Mouse (Mus musculus) liver, embryonic 13.5 days (tissue): ENCODE measurements at regions not wholly inside any gene's neighbourhood (a gene's known extent, or its start where the extent isn't known, plus 50 kb on each side); places are given as distances from the start of the nearest gene placed in this dataset.

ENCODE experiments used
- ATAC-seq: fragments of 200-750 bp; cut with Nextera tagmentation; 2 replicates; pipeline ENCODE4 v1.8.0; 2017; ENCODE audit warnings: low read depth, mild to moderate bottlenecking, moderate number of reproducible peaks, moderate library complexity
- DNase-seq: peaks from one replicate; pipeline ENCODE4 v3.0.0; 2022
- H3K27ac ChIP-seq: fragments of 300-500 bp; sonication (generic); 2 replicates; pipeline ENCODE4 v1.5.1; 2015; ENCODE audit warnings: moderate library complexity, mild to moderate bottlenecking, inconsistent platforms
- H3K27me3 ChIP-seq: fragments of 300-500 bp; sonication (generic); 2 replicates; pipeline ENCODE4 v1.6.1; 2015; ENCODE audit warnings: mild to moderate bottlenecking, inconsistent platforms
- H3K36me3 ChIP-seq: fragments of 300-500 bp; sonication (generic); 2 replicates; pipeline ENCODE4 v1.6.1; 2015; ENCODE audit warnings: mild to moderate bottlenecking, inconsistent platforms
- H3K4me1 ChIP-seq: fragments of 300-500 bp; sonication (generic); replicated peaks from 2 replicates; pipeline ENCODE4 v1.6.1; 2015; ENCODE audit warnings: inconsistent platforms
- H3K4me2 ChIP-seq: fragments of 300-500 bp; sonication (generic); 2 replicates; pipeline ENCODE4 v1.6.1; 2015; ENCODE audit warnings: inconsistent platforms, mild to moderate bottlenecking, moderate library complexity
- H3K4me3 ChIP-seq: fragments of 300-500 bp; sonication (generic); replicated peaks from 2 replicates; pipeline ENCODE4 v1.5.1; 2015; ENCODE audit warnings: mild to moderate bottlenecking, inconsistent platforms
- H3K9ac ChIP-seq: fragments of 300-500 bp; sonication (generic); 2 replicates; pipeline ENCODE4 v1.6.1; 2015; ENCODE audit warnings: mild to moderate bottlenecking, inconsistent platforms
- H3K9me3 ChIP-seq: fragments of 300-500 bp; sonication (generic); replicated peaks from 2 replicates; pipeline ENCODE4 v1.6.1; 2016; ENCODE audit warnings: inconsistent platforms
- WGBS: fragments of 180-500 bp; shearing (Covaris S2); methylation state at CpG from one replicate; pipeline ENCODE4 v1.1.7; 2015; ENCODE audit not compliant: insufficient replicate concordance; 5-methylcytosine and 5-hydroxymethylcytosine counted together

DNA sequence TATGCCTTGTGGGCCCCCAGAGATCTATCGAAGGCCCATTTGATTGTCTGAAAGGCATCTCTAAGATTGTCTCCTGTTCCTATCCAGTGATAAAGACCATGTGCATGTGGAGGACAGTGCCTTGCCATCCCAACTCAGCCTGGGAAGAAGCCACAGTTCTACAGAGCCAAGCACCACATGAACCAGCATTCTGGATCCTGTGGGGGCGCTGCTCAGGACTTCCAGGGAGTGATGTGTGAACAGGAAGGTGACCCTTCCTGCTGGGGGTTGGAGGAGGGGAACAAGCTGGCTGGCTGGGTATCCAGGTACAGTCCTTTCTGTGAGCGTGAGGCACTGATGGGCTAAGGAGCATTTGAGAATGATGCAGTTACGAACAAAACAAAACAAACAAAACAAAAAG, 163.8 kb downstream of the Gm26897 start:
- Histone ChIP-seq H3K36me3 (no peaks in the 10 kb centered on the region), H3K27me3 (no peaks in the 10 kb centered on the region), H3K4me3 (no peak overlapping the region), H3K9me3 (no peaks in the 10 kb centered on the region), H3K9ac (no peak overlapping the region), H3K27ac (no peak overlapping the region), H3K4me1 (no peaks in the 10 kb centered on the region), H3K4me2 (no peak overlapping the region)
- ATAC-seq (no peak), DNase-seq (no peak)
- 41% methylated on average over 4 of the region's 4 CpGs for WGBS

DNA sequence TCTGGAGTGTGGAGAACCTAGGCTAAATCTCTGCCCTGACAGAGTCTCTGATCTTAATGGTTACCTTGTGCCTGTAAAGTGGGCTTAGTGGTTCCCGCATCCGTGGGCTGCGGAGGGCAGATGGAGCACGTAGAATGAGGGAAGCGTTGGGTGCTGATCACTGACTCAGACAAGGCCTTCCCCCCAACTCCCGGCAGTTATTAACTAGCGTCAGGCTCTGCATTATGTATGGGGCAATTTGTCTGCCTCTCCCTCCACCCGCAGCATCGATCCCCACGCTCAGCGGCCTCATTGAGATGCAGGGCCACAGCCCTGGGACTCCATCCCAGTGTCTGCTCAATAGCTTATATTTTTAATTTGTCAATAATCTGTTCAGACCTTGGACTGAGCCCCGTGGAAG, 164.8 kb downstream of the Gm26897 start:
- Histone ChIP-seq H3K4me2 (no peak overlapping the region), H3K4me1 (no peaks in the 10 kb centered on the region), H3K27me3 (no peaks in the 10 kb centered on the region), H3K27ac (no peak overlapping the region), H3K9ac (no peak overlapping the region), H3K36me3 (no peaks in the 10 kb centered on the region), H3K4me3 (no peak overlapping the region), H3K9me3 (no peaks in the 10 kb centered on the region)
- WGBS = 72% methylated on average over 12 of the region's 12 CpGs
- ATAC-seq (no peak), DNase-seq (no peak)

DNA sequence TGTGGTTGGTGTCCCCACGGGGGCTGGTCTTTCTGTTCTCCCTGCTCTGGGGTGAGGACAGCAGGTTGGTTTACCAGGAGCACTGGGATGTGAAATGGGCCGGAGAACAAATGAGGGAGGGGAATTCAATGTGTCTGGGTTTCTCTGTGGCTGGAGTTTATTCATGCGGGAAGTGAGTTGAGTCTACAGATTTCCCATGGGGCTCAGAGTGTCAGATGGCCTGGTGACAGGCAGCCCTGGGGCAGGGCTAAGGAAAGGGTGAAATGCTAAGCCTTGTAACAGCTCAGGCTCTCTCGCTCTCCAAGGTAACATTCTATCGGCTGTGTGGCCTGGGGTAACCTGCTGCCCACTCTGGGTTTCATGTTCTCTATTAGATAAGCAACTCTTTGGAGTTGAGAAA, 167.5 kb downstream of the Gm26897 start:
- H3K27me3 ChIP-seq = no peaks in the 10 kb centered on the region
- no peak overlapping the region for H3K9ac ChIP-seq
- no peaks in the 10 kb centered on the region for H3K4me1 ChIP-seq
- no peak overlapping the region for H3K4me3 ChIP-seq
- ATAC-seq = no peak
- H3K4me2 ChIP-seq = no peak overlapping the region
- no peak overlapping the region for H3K27ac ChIP-seq
- 65% methylated on average over 5 of the region's 5 CpGs for WGBS
- no peaks in the 10 kb centered on the region for H3K36me3 ChIP-seq
- no peak for DNase-seq
- no peaks in the 10 kb centered on the region for H3K9me3 ChIP-seq

DNA sequence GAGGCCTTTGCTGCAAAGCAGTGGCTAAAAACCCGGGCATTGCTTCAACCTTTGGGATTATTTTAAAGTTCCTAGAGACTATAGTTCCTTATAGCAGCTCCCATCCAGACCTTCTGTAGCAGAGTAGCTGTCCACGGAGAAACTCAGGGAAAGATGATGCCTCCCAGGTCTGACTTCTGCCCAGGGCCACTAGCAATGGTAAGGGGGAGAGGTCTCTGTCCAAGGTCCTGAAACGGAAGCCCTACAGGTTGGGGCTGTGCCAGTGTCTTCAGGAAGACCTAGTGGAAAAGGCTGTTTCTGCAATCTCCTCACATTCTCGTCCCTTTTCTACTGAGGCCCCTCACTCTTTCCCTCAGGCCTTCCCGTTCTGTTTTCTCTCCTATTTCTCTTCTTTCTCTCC, 168.0 kb downstream of the Gm26897 start:
- Histone ChIP-seq H3K27ac (no peak overlapping the region), H3K9ac (no peak overlapping the region), H3K4me2 (no peak overlapping the region), H3K36me3 (no peaks in the 10 kb centered on the region), H3K27me3 (no peaks in the 10 kb centered on the region), H3K4me3 (no peak overlapping the region), H3K9me3 (no peaks in the 10 kb centered on the region), H3K4me1 (no peaks in the 10 kb centered on the region)
- 12% methylated on average over 5 of the region's 5 CpGs for WGBS
- DNase-seq = no peak
- no peak for ATAC-seq

DNA sequence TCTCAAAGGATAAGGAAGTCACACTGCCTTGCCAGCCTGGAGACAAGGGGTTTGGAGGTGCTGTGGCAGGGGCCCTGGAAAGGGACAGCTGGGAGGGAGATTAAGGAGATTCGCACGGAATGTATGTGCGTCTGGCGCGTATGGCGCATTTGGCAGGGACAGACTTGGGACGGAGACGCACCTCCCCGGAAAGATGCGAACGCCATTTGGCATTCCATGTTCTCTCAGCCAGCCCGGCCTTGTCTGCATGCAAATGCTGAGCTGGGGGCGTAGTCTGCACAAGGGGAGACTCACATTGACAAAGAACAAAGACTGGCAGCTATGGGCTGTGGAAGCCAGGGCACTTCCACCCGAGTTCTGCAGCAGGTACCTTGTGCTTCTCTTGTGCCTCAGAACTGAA, 174.4 kb downstream of the Gm26897 start:
- 67% methylated on average over 14 of the region's 14 CpGs for WGBS
- Histone ChIP-seq H3K36me3 (no peaks in the 10 kb centered on the region), H3K27ac (no peak overlapping the region), H3K27me3 (no peaks in the 10 kb centered on the region), H3K4me3 (no peak overlapping the region), H3K4me2 (no peak overlapping the region), H3K9ac (no peak overlapping the region), H3K4me1 (no peaks in the 10 kb centered on the region), H3K9me3 (no peaks in the 10 kb centered on the region)
- DNase-seq (no peak), ATAC-seq (no peak)

DNA sequence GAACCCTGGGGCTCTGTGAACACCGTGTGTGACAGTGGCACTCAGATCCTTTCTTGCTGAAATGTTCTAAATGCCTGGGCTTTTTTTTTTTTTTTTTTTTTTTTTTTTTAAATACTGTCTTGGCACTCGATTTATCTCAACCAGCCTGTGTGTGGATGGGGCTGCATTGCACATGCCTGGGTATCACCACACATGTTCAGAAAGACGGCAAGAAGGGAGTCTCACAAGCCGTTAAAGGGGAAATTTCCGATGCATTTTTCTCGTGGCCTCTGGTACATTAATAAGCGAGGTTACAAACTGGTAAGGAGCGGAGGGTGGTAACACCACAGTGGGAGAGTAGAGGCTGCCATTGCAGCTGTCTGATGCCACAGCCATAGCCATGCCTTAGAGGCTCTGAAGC, 176.8 kb downstream of the Gm26897 start:
- DNase-seq (no peak), ATAC-seq (no peak)
- Histone ChIP-seq H3K9me3 (no peaks in the 10 kb centered on the region), H3K4me3 (no peak overlapping the region), H3K4me1 (no peaks in the 10 kb centered on the region), H3K36me3 (no peaks in the 10 kb centered on the region), H3K27me3 (no peaks in the 10 kb centered on the region), H3K4me2 (no peak overlapping the region), H3K9ac (no peak overlapping the region), H3K27ac (no peak overlapping the region)
- WGBS = 55% methylated on average over 8 of the region's 8 CpGs

DNA sequence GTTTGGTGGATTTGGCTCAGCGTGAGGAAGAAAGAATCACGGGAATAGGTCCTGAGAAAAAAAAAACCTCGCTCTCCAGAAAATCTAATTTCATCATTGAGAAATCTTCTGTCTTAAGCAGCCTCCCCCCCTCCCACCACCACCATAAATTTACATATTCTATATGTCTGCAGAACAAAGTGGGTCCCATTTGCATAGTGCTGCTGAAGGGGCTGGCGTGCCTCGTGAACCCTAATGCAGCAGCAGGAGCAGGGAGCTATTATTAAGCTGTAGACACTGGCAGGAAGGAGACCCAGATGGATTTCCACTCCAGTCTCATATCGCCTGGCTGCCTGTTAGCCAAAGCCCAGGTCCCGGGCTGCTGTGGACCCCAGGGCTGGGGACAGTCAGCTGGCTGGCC, 179.6 kb downstream of the Gm26897 start:
- DNase-seq (no peak), ATAC-seq (no peak)
- H3K9ac ChIP-seq = no peak overlapping the region
- no peak overlapping the region for H3K4me2 ChIP-seq
- H3K4me1 ChIP-seq = no peaks in the 10 kb centered on the region
- H3K9me3 ChIP-seq = no peaks in the 10 kb centered on the region
- H3K4me3 ChIP-seq = no peak overlapping the region
- no peak overlapping the region for H3K27ac ChIP-seq
- no peaks in the 10 kb centered on the region for H3K27me3 ChIP-seq
- 46% methylated on average over 7 of the region's 7 CpGs for WGBS
- no peaks in the 10 kb centered on the region for H3K36me3 ChIP-seq

DNA sequence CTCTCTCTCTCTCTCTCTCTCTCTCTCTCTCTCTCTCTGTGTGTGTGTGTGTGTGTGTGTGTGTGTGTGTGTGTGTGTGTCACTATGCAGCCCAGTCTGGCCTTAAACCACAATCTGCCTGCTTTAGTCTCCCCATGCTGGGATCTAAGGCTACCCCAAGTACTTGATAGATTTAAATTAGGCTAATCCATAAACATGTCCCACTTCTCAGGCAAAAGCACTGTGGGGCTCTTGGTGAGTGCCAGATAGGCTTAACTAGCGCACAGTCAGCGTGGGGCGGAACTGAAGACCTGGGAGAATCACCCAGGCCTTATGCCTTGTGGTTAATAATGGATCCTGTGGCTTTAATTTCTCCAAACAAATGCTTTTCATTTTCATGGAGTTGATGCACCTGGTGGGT, 180.6 kb downstream of the Gm26897 start:
- WGBS = 49% methylated on average over 3 of the region's 3 CpGs
- H3K9me3 ChIP-seq = no peaks in the 10 kb centered on the region

DNA sequence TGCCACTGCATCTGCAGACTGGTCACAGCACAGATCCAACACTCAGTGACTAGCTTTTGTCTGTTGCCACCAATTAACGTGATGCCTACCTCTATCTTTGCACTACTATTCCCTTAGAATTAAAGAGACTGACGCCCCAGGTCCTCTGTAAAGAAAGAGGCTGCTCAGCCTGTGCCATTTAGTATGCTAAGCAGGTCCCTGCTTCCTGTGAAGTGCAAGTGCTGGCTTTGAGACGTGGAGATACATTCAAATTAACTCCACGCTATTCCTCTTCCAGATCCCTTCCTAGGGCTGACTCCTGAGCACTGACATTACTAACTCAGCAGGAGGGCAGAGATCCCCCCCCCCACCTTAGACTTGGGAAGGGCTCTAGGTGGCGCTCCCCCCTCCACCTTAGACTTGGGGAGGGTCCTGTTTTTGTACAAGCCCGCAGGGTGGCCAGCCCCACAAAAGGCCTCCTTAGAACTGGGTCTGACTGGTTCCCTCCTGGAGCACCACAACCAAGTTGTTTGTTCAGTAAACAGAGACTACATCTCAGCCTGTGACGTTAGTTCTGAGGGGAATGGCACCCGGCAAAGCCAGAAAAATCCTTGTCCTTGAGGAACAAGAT, 184.0 kb downstream of the Gm26897 start:
- ATAC-seq (no peak), DNase-seq (no peak)
- Histone ChIP-seq H3K36me3 (no peaks in the 10 kb centered on the region), H3K9ac (no peak overlapping the region), H3K4me1 (no peaks in the 10 kb centered on the region), H3K4me2 (no peak overlapping the region), H3K27ac (no peak overlapping the region), H3K27me3 (no peaks in the 10 kb centered on the region), H3K4me3 (no peak overlapping the region), H3K9me3 (no peaks in the 10 kb centered on the region)
- WGBS = 31% methylated on average over 8 of the region's 8 CpGs

More for the DNA sequence above, 180.6 kb downstream of the Gm26897 start:
- no peaks in the 10 kb centered on the region for H3K36me3 ChIP-seq
- no peak overlapping the region for H3K4me2 ChIP-seq
- DNase-seq (no peak), ATAC-seq (no peak)
- no peak overlapping the region for H3K4me3 ChIP-seq
- H3K27ac ChIP-seq = no peak overlapping the region
- H3K27me3 ChIP-seq = no peaks in the 10 kb centered on the region
- H3K4me1 ChIP-seq = no peaks in the 10 kb centered on the region
- no peak overlapping the region for H3K9ac ChIP-seq

DNA sequence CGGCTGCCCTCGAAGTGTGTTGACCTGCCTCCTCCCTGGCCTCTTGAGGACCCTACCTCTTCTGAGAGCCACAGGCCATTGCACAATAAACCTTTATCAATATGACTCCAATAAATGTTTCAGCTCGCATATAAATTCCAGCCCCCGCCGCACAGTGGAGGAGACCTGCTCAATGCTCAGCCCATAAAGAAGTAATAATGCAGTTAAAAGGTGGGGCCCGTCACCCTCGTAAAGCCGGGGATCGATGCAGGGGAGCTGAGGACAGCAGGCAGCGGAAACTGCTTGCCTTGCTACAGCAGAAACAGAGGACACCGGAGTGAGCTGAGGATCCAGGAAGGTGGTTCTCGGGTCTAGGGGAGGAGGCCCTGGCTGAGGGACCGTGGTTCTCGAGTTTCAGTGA, 185.2 kb downstream of the Gm26897 start:
- 62% methylated on average over 14 of the region's 14 CpGs for WGBS
- Histone ChIP-seq H3K9me3 (no peaks in the 10 kb centered on the region), H3K27me3 (no peaks in the 10 kb centered on the region), H3K27ac (no peak overlapping the region), H3K4me1 (no peaks in the 10 kb centered on the region), H3K36me3 (no peaks in the 10 kb centered on the region), H3K9ac (no peak overlapping the region), H3K4me2 (no peak overlapping the region), H3K4me3 (no peak overlapping the region)
- DNase-seq (no peak), ATAC-seq (no peak)

DNA sequence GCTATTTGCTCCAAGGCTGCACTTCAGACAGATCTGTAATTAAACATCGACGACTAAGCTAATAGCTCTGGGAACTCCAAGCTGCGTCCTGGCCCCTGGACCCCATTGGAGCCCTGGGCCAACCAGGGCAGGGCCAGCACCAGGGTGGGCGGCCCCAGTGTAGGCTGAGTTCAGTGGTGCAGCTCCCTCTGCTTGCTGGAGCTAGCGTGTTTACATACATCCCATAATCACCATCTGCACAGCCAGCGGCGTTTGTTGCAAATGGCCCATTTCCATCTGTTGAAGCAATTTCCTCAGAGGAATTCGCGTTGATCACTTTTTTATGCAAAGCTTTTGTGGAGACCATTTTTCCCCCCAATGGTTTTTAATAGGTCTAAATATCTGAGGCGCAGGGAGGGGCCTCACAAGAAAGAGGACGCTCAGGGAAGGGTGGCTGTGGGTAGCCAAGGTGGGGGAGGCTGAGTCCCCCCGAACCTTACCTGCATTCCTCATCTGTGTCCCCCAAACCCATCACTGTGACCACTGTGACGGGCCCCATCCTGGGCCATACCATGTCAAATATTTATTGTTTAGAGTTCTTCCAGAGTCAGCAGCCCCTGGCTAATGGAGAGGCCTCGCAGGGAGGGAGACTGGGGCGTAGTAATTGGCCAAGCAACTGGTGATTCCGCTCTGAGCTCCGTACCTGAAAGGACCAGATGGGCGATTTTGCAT, 189.4 kb downstream of the Gm26897 start:
- ATAC-seq (no peak), DNase-seq (no peak)
- Histone ChIP-seq H3K4me3 (no peak overlapping the region), H3K27me3 (no peaks in the 10 kb centered on the region), H3K36me3 (no peaks in the 10 kb centered on the region), H3K9ac (no peak overlapping the region), H3K4me1 (no peaks in the 10 kb centered on the region), H3K27ac (no peak overlapping the region), H3K4me2 (no peak overlapping the region), H3K9me3 (no peaks in the 10 kb centered on the region)
- 46% methylated on average over 18 of the region's 18 CpGs for WGBS

DNA sequence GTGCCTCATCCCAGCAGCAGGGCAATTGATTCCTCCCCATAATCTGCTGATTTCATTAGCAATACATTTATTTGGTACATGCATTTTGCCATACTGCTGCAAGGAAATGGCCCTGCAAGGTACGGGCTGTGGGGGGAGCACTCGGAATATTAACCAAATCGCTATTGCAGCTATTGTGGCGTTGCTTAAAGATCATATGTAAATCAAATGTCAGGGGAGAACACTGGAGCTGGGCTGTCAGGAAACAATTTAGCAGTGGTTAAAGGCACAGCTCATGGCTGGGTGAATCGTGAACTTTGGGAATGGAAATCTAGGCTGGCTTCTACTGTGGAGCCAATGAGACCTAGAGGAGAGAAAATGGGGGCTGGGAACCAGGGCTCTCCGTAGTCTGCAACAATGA, 192.0 kb downstream of the Gm26897 start:
- Histone ChIP-seq H3K9ac (no peak overlapping the region), H3K4me2 (no peak overlapping the region), H3K27me3 (no peaks in the 10 kb centered on the region), H3K4me1 (no peaks in the 10 kb centered on the region), H3K36me3 (no peaks in the 10 kb centered on the region), H3K27ac (no peak overlapping the region), H3K4me3 (no peak overlapping the region), H3K9me3 (no peaks in the 10 kb centered on the region)
- WGBS = 59% methylated on average over 6 of the region's 6 CpGs
- ATAC-seq (no peak), DNase-seq (no peak)
